Mouse (Mus musculus) limb, embryonic 13.5 days (tissue): ENCODE measurements around the gene Acod1. TPM values are rescaled to one million over a fixed set of nuclear protein-coding genes. Genes with fewer than 3 reads are reported as not detected.

Experiments used
- ATAC-seq: fragments of 200-750 bp; cut with Nextera tagmentation; 2 replicates; pipeline ENCODE4 v1.8.0; 2017; ENCODE audit warnings: low read depth, moderate number of reproducible peaks, moderate TSS enrichment; ENCODE audit not compliant: low FRiP score
- H3K27ac ChIP-seq: fragments of 300-500 bp; sonication (generic); 2 replicates; pipeline ENCODE4 v1.5.1; 2015; ENCODE audit warnings: inconsistent platforms, mild to moderate bottlenecking, moderate library complexity
- H3K27me3 ChIP-seq: fragments of 300-500 bp; sonication (generic); 2 replicates; pipeline ENCODE4 v1.6.1; 2015; ENCODE audit warnings: mild to moderate bottlenecking, inconsistent platforms
- H3K36me3 ChIP-seq: fragments of 300-500 bp; sonication (generic); 2 replicates; pipeline ENCODE4 v1.6.1; 2015; ENCODE audit warnings: inconsistent platforms, mild to moderate bottlenecking, moderate library complexity
- H3K4me1 ChIP-seq: fragments of 300-500 bp; sonication (generic); 2 replicates; pipeline ENCODE4 v1.6.1; 2015; ENCODE audit warnings: inconsistent platforms
- H3K4me2 ChIP-seq: fragments of 300-500 bp; sonication (generic); replicated peaks from 2 replicates; pipeline ENCODE4 v1.6.1; 2015; ENCODE audit warnings: inconsistent platforms, mild to moderate bottlenecking, moderate library complexity
- H3K4me3 ChIP-seq: fragments of 300-500 bp; sonication (generic); 2 replicates; pipeline ENCODE4 v1.5.1; 2015; ENCODE audit warnings: moderate library complexity, mild to moderate bottlenecking, inconsistent platforms
- H3K9ac ChIP-seq: fragments of 300-500 bp; sonication (generic); 2 replicates; pipeline ENCODE4 v1.6.1; 2015; ENCODE audit warnings: mild to moderate bottlenecking, inconsistent platforms
- H3K9me3 ChIP-seq: fragments of 300-500 bp; sonication (generic); 2 replicates; pipeline ENCODE4 v1.6.1; 2016; ENCODE audit warnings: inconsistent platforms
- WGBS: fragments of 180-500 bp; shearing (Covaris S2); methylation state at CpG from one replicate; pipeline ENCODE4 v1.1.7; 2015; 5-methylcytosine and 5-hydroxymethylcytosine counted together
- polyA plus RNA-seq: library from polyadenylated mRNA; unstranded; fragments of >200 nt; fragmentation: Nextera tagmentation; extraction: Ambion mirVana; gene quantifications from 2 replicates; pipeline ENCODE4 v1.2.1, GENCODE M21; 2015

The Acod1 gene
- polyA plus RNA-seq = not detected in 2 replicates

GRCm38 (mm10) chr14:103046677-103047076, at the start of gene Acod1:
TSS of gene Acod1 (plus strand) at chr14:103046977.
- H3K27me3 ChIP-seq = no peaks in the 10 kb centered on the region
- no peaks in the 10 kb centered on the region for H3K36me3 ChIP-seq
- 79% methylated on average over 2 of the region's 2 CpGs for WGBS
- ATAC-seq = no peak
- no peak within 1 kb of the TSS for H3K9ac ChIP-seq
- no peaks in the 10 kb centered on the region for H3K9me3 ChIP-seq
- no peak within 1 kb of the TSS for H3K4me2 ChIP-seq
- no peak within 1 kb of the TSS for H3K4me3 ChIP-seq
- H3K27ac ChIP-seq = no peak within 1 kb of the TSS
- no peaks in the 10 kb centered on the region for H3K4me1 ChIP-seq

- Histone ChIP-seq H3K9me3 (no peaks in the 10 kb centered on the region), H3K36me3 (no peaks in the 10 kb centered on the region), H3K27ac (no peak overlapping the region), H3K9ac (no peak overlapping the region), H3K4me2 (no peak overlapping the region), H3K4me1 (no peaks in the 10 kb centered on the region), H3K27me3 (no peaks in the 10 kb centered on the region), H3K4me3 (no peak overlapping the region)
- no peak for ATAC-seq
- WGBS = 92% methylated on average over 4 of the region's 4 CpGs
Measured at GRCm38 (mm10) chr14:103007737-103008136, 39.0 kb upstream of the Acod1 start.

DNA sequence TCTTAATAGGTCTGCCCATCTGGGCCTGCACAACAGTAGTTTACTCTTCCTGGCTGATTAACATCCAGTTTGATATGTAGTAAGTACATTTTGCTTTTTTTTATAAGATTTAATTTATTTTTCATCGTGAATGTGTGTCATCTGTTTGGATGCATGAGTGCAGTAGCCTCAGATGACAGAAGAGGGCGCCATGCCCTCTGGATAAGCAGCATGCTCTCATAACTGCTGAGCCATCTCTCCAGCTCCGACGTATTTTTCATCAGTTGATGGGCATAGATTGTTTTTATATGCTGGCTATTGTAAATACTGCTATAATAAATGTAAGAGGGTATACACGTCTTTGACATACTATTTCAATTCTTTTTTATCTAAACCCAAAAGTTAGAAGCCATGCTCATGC, 35.0 kb upstream of the Acod1 start:
- Histone ChIP-seq H3K27me3 (no peaks in the 10 kb centered on the region), H3K27ac (no peak overlapping the region), H3K4me1 (no peaks in the 10 kb centered on the region), H3K4me3 (no peak overlapping the region), H3K9ac (no peak overlapping the region), H3K4me2 (no peak overlapping the region), H3K36me3 (no peaks in the 10 kb centered on the region), H3K9me3 (no peaks in the 10 kb centered on the region)
- WGBS = 28% methylated on average over 5 of the region's 5 CpGs
- ATAC-seq = no peak

DNA sequence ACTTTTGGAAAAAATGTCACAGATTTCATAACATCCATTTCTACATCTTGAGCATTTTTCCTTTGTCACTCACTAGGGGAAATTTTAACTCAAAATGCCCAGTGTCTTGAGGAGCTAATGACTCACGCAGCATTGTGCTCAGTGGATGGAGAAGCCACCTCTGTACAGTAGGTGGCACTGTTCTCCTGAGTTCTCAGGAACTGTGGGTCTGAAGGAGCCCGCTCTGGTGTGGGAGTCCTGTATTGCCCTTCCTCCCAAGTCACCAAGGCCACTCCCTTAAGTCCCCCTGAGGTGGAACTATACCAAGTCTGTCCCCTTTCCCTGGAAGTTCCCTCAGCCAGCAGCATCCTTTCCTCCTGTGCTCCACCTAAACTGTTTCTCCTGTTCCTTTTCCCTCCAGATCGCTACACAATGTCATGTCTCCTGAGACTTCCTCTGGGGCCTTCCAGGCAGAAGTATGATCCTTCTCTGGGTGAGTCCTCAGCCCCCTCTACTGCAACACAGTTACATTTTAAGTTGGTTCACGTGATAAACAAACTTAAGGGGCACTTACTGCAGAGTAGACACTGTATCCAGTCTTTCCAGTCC, 34.1 kb upstream of the Acod1 start:
- H3K27ac ChIP-seq = no peak overlapping the region
- H3K27me3 ChIP-seq = no peaks in the 10 kb centered on the region
- H3K4me3 ChIP-seq = no peak overlapping the region
- no peaks in the 10 kb centered on the region for H3K36me3 ChIP-seq
- H3K9me3 ChIP-seq = no peaks in the 10 kb centered on the region
- ATAC-seq = peak; percentile 55; the same call in 1 of the 2 replicates
- no peaks in the 10 kb centered on the region for H3K4me1 ChIP-seq
- WGBS = 22% methylated on average over 4 of the region's 4 CpGs
- no peak overlapping the region for H3K9ac ChIP-seq
- H3K4me2 ChIP-seq = no peak overlapping the region

DNA sequence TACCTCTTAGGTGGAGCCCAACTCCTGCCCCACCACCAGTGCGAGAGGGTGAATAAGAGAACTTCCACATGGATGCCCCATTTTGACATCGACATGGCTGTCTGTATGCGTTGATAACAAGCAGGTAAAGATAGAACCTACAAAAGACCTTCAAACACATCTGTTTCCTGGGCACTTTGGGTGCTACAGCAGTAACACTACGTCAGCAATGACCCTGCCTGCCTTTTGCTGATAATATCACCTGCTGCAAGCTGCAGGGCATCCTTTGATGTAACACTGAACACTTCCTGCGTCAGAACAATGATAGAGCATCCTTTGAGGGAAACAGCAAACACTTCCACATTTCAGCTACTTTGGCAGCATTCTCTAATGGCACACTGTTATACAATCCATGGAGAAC, 29.8 kb upstream of the Acod1 start:
- Histone ChIP-seq H3K27ac (no peak overlapping the region), H3K9me3 (no peaks in the 10 kb centered on the region), H3K27me3 (no peaks in the 10 kb centered on the region), H3K4me3 (no peak overlapping the region), H3K36me3 (no peaks in the 10 kb centered on the region), H3K4me1 (no peaks in the 10 kb centered on the region), H3K4me2 (no peak overlapping the region), H3K9ac (no peak overlapping the region)
- WGBS = 60% methylated on average over 5 of the region's 5 CpGs
- ATAC-seq = no peak

- Histone ChIP-seq H3K9me3 (no peaks in the 10 kb centered on the region; the same call in 1 of the 2 replicates), H3K36me3 (no peaks in the 10 kb centered on the region), H3K4me2 (no peak overlapping the region), H3K4me3 (no peak overlapping the region), H3K27me3 (no peaks in the 10 kb centered on the region), H3K9ac (no peak overlapping the region), H3K27ac (no peak overlapping the region), H3K4me1 (no peaks in the 10 kb centered on the region)
- no peak for ATAC-seq
- 52% methylated on average over 2 of the region's 2 CpGs for WGBS
Measured at GRCm38 (mm10) chr14:103020046-103020445, 26.7 kb upstream of the Acod1 start.

- Histone ChIP-seq H3K4me3 (no peak overlapping the region), H3K9ac (no peak overlapping the region), H3K36me3 (no peaks in the 10 kb centered on the region), H3K27ac (no peak overlapping the region), H3K9me3 (no peaks in the 10 kb centered on the region), H3K4me1 (no peaks in the 10 kb centered on the region), H3K27me3 (no peaks in the 10 kb centered on the region), H3K4me2 (no peak overlapping the region)
- ATAC-seq = no peak
- WGBS = 72% methylated on average over 2 of the region's 2 CpGs
Measured at GRCm38 (mm10) chr14:103029203-103029602, 17.6 kb upstream of the Acod1 start.

- Histone ChIP-seq H3K27ac (no peak overlapping the region), H3K9ac (no peak overlapping the region), H3K9me3 (no peaks in the 10 kb centered on the region), H3K27me3 (no peaks in the 10 kb centered on the region), H3K4me1 (no peaks in the 10 kb centered on the region), H3K36me3 (no peaks in the 10 kb centered on the region), H3K4me2 (no peak overlapping the region), H3K4me3 (no peak overlapping the region)
- ATAC-seq = no peak
- 73% methylated on average over 10 of the region's 10 CpGs for WGBS
Measured at GRCm38 (mm10) chr14:103033271-103033823, 13.4 kb upstream of the Acod1 start.

DNA sequence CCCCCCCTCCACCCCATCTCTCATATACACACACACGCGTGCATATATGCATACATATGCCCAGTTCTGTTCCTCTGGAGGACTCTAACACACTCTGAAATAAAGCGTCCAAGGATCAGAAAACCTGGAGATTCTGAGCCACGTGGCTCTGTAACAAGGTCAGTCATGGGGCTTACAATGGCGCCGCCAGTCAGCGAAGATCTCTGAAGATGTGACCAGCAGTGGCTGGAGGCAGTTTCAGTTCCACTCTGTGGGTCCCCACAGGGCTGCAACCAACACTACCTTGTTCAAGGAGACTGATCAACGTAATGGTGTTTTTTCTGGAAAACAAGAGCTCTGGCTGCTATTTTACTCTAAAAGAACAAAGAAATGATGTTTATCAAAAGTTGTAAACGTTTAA, 12.7 kb upstream of the Acod1 start:
- no peak overlapping the region for H3K9ac ChIP-seq
- 89% methylated on average over 9 of the region's 9 CpGs for WGBS
- no peak overlapping the region for H3K4me3 ChIP-seq
- no peak overlapping the region for H3K27ac ChIP-seq
- no peaks in the 10 kb centered on the region for H3K9me3 ChIP-seq
- H3K36me3 ChIP-seq = no peaks in the 10 kb centered on the region
- no peak; the same call in 1 of the 2 replicates for ATAC-seq
- H3K4me2 ChIP-seq = no peak overlapping the region
- H3K27me3 ChIP-seq = no peaks in the 10 kb centered on the region
- H3K4me1 ChIP-seq = no peaks in the 10 kb centered on the region

GRCm38 (mm10) chr14:103037016-103037415, 9.8 kb upstream of the Acod1 start:
- Histone ChIP-seq H3K36me3 (no peaks in the 10 kb centered on the region), H3K27me3 (no peaks in the 10 kb centered on the region), H3K27ac (no peak overlapping the region), H3K4me2 (no peak overlapping the region), H3K4me1 (no peaks in the 10 kb centered on the region), H3K9ac (no peak overlapping the region), H3K4me3 (no peak overlapping the region), H3K9me3 (no peaks in the 10 kb centered on the region)
- WGBS = 83% methylated on average over 3 of the region's 3 CpGs
- ATAC-seq = no peak

- no peak overlapping the region for H3K4me3 ChIP-seq
Measured at GRCm38 (mm10) chr14:103048292-103049086, 1.7 kb downstream of the Acod1 start.

DNA sequence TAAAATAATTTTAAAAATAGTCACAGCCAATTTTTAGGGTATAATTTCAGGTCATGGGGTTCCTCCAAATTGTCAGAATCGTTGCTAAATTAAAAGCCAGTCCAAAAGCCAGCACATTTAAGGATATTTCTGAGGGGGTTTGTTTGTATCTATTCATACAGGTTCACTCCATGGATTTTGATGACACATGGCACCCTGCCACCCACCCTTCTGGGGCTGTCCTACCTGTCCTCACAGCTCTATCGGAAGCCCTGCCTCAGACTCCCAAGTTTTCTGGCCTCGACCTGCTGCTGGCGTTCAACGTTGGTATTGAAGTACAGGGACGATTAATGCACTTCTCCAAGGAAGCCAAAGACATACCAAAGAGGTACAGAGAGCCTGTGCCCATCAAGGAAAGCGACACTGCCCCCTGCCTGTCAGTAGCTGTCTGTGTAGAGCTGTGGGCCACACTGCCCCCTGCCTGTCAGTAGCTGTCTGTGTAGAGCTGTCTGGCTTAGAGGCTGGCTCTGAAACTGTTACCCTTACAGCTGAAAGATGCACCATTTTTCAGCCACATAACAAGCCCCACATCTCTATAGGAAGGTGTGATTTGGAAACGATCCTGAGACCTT, 4.5 kb downstream of the Acod1 start:
- no peak; the same call in 1 of the 2 replicates for ATAC-seq
- WGBS = 41% methylated on average over 8 of the region's 8 CpGs
- H3K4me1 ChIP-seq = no peaks in the 10 kb centered on the region

More at GRCm38 (mm10) chr14:103048292-103049086, 1.7 kb downstream of the Acod1 start:
- no peaks in the 10 kb centered on the region for H3K36me3 ChIP-seq
- no peak overlapping the region for H3K4me2 ChIP-seq
- WGBS = 83% methylated on average over 11 of the region's 11 CpGs
- H3K27ac ChIP-seq = no peak overlapping the region
- no peaks in the 10 kb centered on the region for H3K4me1 ChIP-seq
- H3K9ac ChIP-seq = no peak overlapping the region
- no peak for ATAC-seq
- H3K27me3 ChIP-seq = no peaks in the 10 kb centered on the region
- H3K9me3 ChIP-seq = no peaks in the 10 kb centered on the region

More for the DNA sequence above, 4.5 kb downstream of the Acod1 start:
- Histone ChIP-seq H3K4me3 (no peak overlapping the region), H3K4me2 (no peak overlapping the region), H3K27ac (no peak overlapping the region), H3K9ac (no peak overlapping the region), H3K36me3 (no peaks in the 10 kb centered on the region), H3K9me3 (no peaks in the 10 kb centered on the region), H3K27me3 (no peaks in the 10 kb centered on the region)
